Mouse (Mus musculus) embryonic facial prominence, embryonic 11.5 days (tissue): ENCODE data around the gene Gm20388. TPM values are rescaled to one million over a fixed set of nuclear protein-coding genes. Genes with fewer than 3 reads are reported as not detected.

Experiments used
- ATAC-seq: fragments of 200-750 bp; cut with Nextera tagmentation; replicated peaks from 2 replicates; pipeline ENCODE4 v1.8.0; 2017; ENCODE audit warnings: low read depth; ENCODE audit not compliant: insufficient number of reproducible peaks, low FRiP score, low TSS enrichment
- DNase-seq: peaks from one replicate; pipeline ENCODE4 v3.0.0-alpha.2; 2015; ENCODE audit warnings: low spot score
- H3K27ac ChIP-seq: fragments of 300-500 bp; sonication (generic); replicated peaks from 2 replicates; pipeline ENCODE4 v1.5.1; 2014; ENCODE audit warnings: mild to moderate bottlenecking, low read depth, low read length, control low read depth
- H3K27me3 ChIP-seq: fragments of 300-500 bp; sonication (generic); 2 replicates; pipeline ENCODE4 v1.6.1; 2014; ENCODE audit warnings: mild to moderate bottlenecking, low read length, moderate library complexity, mixed read lengths; ENCODE audit not compliant: control insufficient read depth, insufficient read depth
- H3K36me3 ChIP-seq: fragments of 300-500 bp; sonication (generic); replicated peaks from 2 replicates; pipeline ENCODE4 v1.6.1; 2014; ENCODE audit warnings: low read depth, mild to moderate bottlenecking, low read length, moderate library complexity, mixed read lengths; ENCODE audit not compliant: control insufficient read depth, insufficient read depth
- H3K4me1 ChIP-seq: fragments of 300-500 bp; sonication (generic); 2 replicates; pipeline ENCODE4 v1.6.1; 2014; ENCODE audit warnings: low read length, mixed read lengths; ENCODE audit not compliant: control insufficient read depth, insufficient read depth
- H3K4me2 ChIP-seq: fragments of 300-500 bp; sonication (generic); 2 replicates; pipeline ENCODE4 v1.6.1; 2014; ENCODE audit warnings: low read depth, mild to moderate bottlenecking, control low read depth, low read length, moderate library complexity
- H3K4me3 ChIP-seq: fragments of 300-500 bp; sonication (generic); 2 replicates; pipeline ENCODE4 v1.5.1; 2014; ENCODE audit warnings: low read depth, low read length, control low read depth
- H3K9ac ChIP-seq: fragments of 300-500 bp; sonication (generic); replicated peaks from 2 replicates; pipeline ENCODE4 v1.6.1; 2014; ENCODE audit warnings: mild to moderate bottlenecking, control low read depth, low read length
- H3K9me3 ChIP-seq: fragments of 300-500 bp; sonication (generic); replicated peaks from 2 replicates; pipeline ENCODE4 v1.6.1; 2016; ENCODE audit warnings: mild to moderate bottlenecking, low read length, inconsistent platforms, mixed read lengths; ENCODE audit not compliant: control insufficient read depth
- WGBS: fragments of 180-500 bp; shearing (Covaris S2); extraction: QIAGEN DNeasy Blood & Tissue Kit; methylation state at CpG from one replicate; pipeline ENCODE4 v1.1.7; 2014; 5-methylcytosine and 5-hydroxymethylcytosine counted together
- polyA plus RNA-seq: library from polyadenylated mRNA; unstranded; fragments of >200 nt; fragmentation: Nextera tagmentation; extraction: Ambion mirVana; gene quantifications from 2 replicates; pipeline ENCODE4 v1.2.1, GENCODE M21; 2014

The Gm20388 gene
- polyA plus RNA-seq, 1 experiment from 2014 or later, result 3.1 TPM

- no peaks in the 10 kb centered on the region for H3K36me3 ChIP-seq
- no peak for DNase-seq
- 87% methylated on average over 3 of the region's 3 CpGs for WGBS
- no peaks in the 10 kb centered on the region for H3K4me1 ChIP-seq
- no peak overlapping the region for H3K4me2 ChIP-seq
- ATAC-seq, result no peak
- H3K27ac ChIP-seq, result no peak overlapping the region
- no peak overlapping the region for H3K4me3 ChIP-seq
- H3K9ac ChIP-seq, result no peak overlapping the region
- H3K9me3 ChIP-seq, result no peaks in the 10 kb centered on the region
- H3K27me3 ChIP-seq, result no peaks in the 10 kb centered on the region
Observed at GRCm38 (mm10) chr8:122955997-122956396, 3045.4 kb downstream of the Gm20388 start.

GRCm38 (mm10) chr8:122960323-122960722 is 3049.7 kb downstream of the Gm20388 start:
- no peaks in the 10 kb centered on the region for H3K36me3 ChIP-seq
- H3K4me3 ChIP-seq, result no peak overlapping the region
- no peak for ATAC-seq
- H3K4me2 ChIP-seq, result no peak overlapping the region
- WGBS, result 91% methylated on average over 5 of the region's 5 CpGs
- no peaks in the 10 kb centered on the region for H3K9me3 ChIP-seq
- no peak overlapping the region for H3K9ac ChIP-seq
- no peaks in the 10 kb centered on the region for H3K27me3 ChIP-seq
- H3K4me1 ChIP-seq, result no peaks in the 10 kb centered on the region
- H3K27ac ChIP-seq, result no peak overlapping the region
- DNase-seq, result no peak

- Histone ChIP-seq H3K9ac (no peak overlapping the region), H3K27ac (no peak overlapping the region), H3K4me1 (no peaks in the 10 kb centered on the region), H3K27me3 (no peaks in the 10 kb centered on the region), H3K36me3 (no peaks in the 10 kb centered on the region), H3K4me2 (no peak overlapping the region), H3K4me3 (no peak overlapping the region), H3K9me3 (no peaks in the 10 kb centered on the region)
- DNase-seq (no peak), ATAC-seq (no peak)
- 31% methylated on average over 1 of the region's 1 CpGs for WGBS
Observed at GRCm38 (mm10) chr8:122960932-122961331, 3050.3 kb downstream of the Gm20388 start.

GRCm38 (mm10) chr8:122961458-122961857 is 3050.8 kb downstream of the Gm20388 start:
- no peak overlapping the region for H3K27ac ChIP-seq
- no peak overlapping the region for H3K4me2 ChIP-seq
- no peaks in the 10 kb centered on the region for H3K4me1 ChIP-seq
- H3K4me3 ChIP-seq, result no peak overlapping the region
- H3K9ac ChIP-seq, result no peak overlapping the region
- no peak for ATAC-seq
- no peaks in the 10 kb centered on the region for H3K27me3 ChIP-seq
- no peaks in the 10 kb centered on the region for H3K36me3 ChIP-seq
- WGBS, result 77% methylated on average over 2 of the region's 2 CpGs
- DNase-seq, result no peak
- H3K9me3 ChIP-seq, result no peaks in the 10 kb centered on the region

- Histone ChIP-seq H3K27ac (no peak overlapping the region), H3K9me3 (no peaks in the 10 kb centered on the region), H3K4me1 (no peaks in the 10 kb centered on the region), H3K27me3 (no peaks in the 10 kb centered on the region), H3K36me3 (no peaks in the 10 kb centered on the region), H3K9ac (no peak overlapping the region), H3K4me3 (no peak overlapping the region), H3K4me2 (no peak overlapping the region)
- DNase-seq (no peak), ATAC-seq (no peak)
- 58% methylated on average over 5 of the region's 5 CpGs for WGBS
Observed at GRCm38 (mm10) chr8:122962046-122962445, 3051.4 kb downstream of the Gm20388 start.

- Histone ChIP-seq H3K27me3 (no peaks in the 10 kb centered on the region), H3K4me3 (no peak overlapping the region), H3K9ac (no peak overlapping the region), H3K4me2 (no peak overlapping the region), H3K4me1 (no peaks in the 10 kb centered on the region), H3K27ac (no peak overlapping the region), H3K36me3 (no peaks in the 10 kb centered on the region), H3K9me3 (no peaks in the 10 kb centered on the region)
- no peak for DNase-seq
- 88% methylated on average over 3 of the region's 3 CpGs for WGBS
- ATAC-seq, result no peak
Observed at GRCm38 (mm10) chr8:122966638-122967037, 3056.0 kb downstream of the Gm20388 start.

- Histone ChIP-seq H3K9ac (no peak overlapping the region), H3K27me3 (no peaks in the 10 kb centered on the region), H3K4me3 (no peak overlapping the region), H3K4me2 (no peak overlapping the region), H3K27ac (no peak overlapping the region), H3K9me3 (no peaks in the 10 kb centered on the region), H3K36me3 (no peaks in the 10 kb centered on the region), H3K4me1 (no peaks in the 10 kb centered on the region)
- DNase-seq (no peak), ATAC-seq (no peak)
- 95% methylated on average over 3 of the region's 3 CpGs for WGBS
Observed at GRCm38 (mm10) chr8:122968145-122968544, 3057.5 kb downstream of the Gm20388 start.

- no peak overlapping the region for H3K9ac ChIP-seq
- H3K36me3 ChIP-seq, result no peaks in the 10 kb centered on the region
- H3K27me3 ChIP-seq, result no peaks in the 10 kb centered on the region
- H3K4me3 ChIP-seq, result no peak overlapping the region
- DNase-seq (no peak), ATAC-seq (no peak)
- no peaks in the 10 kb centered on the region for H3K4me1 ChIP-seq
- no peaks in the 10 kb centered on the region for H3K9me3 ChIP-seq
- no peak overlapping the region for H3K4me2 ChIP-seq
- H3K27ac ChIP-seq, result no peak overlapping the region
- 95% methylated on average over 3 of the region's 3 CpGs for WGBS
Observed at GRCm38 (mm10) chr8:122969964-122970620, 3059.5 kb downstream of the Gm20388 start.
